Mouse (Mus musculus): Measurements from ENCODE around the gene Gigyf2. TPM values are rescaled to one million over a fixed set of nuclear protein-coding genes. Genes with fewer than 3 reads are reported as not detected.

The Gigyf2 gene
- total RNA-seq, 1 experiment from 2014 or later: 137 TPM

- ATAC-seq (ENCODE audit: extremely low read depth, insufficient number of reproducible peaks, low FRiP score, poor library complexity, severe bottlenecking): no peak
Observed at GRCm38 (mm10) chr1:87493542-87493941, 166.7 kb downstream of the Gigyf2 start.

Other genes starting within 250 kb of the Gigyf2 start
- gene Alppl2, start 237.1 kb upstream of the Gigyf2 start, total RNA-seq (2017): not detected in 2 replicates
- not detected in 2 replicates for gene Alpi, start 225.4 kb upstream of the Gigyf2 start, total RNA-seq (2017)
- gene Akp3, start 202.0 kb upstream of the Gigyf2 start, total RNA-seq (2017): not detected in 2 replicates
- not detected in 2 replicates for gene Ecel1, start 170.5 kb upstream of the Gigyf2 start, total RNA-seq (2017)
- not detected in 2 replicates for gene Prss56, start 143.7 kb upstream of the Gigyf2 start, total RNA-seq (2017)
- gene Chrnd, start 136.4 kb upstream of the Gigyf2 start, total RNA-seq (2017): not detected in 2 replicates
- gene Chrng, start 122.3 kb upstream of the Gigyf2 start, total RNA-seq (2017): 0.12 TPM in 1 of 2 replicates, not detected in the other
- 111 and 118 TPM in 2 replicates for gene Eif4e2, start 113.1 kb upstream of the Gigyf2 start, total RNA-seq (2017)
- gene Efhd1, start 62.6 kb upstream of the Gigyf2 start, total RNA-seq (2017): 0.74 TPM in 1 of 2 replicates, not detected in the other
- gene Kcnj13, start 67.7 kb downstream of the Gigyf2 start, total RNA-seq (2017): 0.37 and 0.70 TPM in 2 replicates
- not detected in 2 replicates for gene Snorc, start 143.3 kb downstream of the Gigyf2 start, total RNA-seq (2017)
- gene Neu2, start 182.9 kb downstream of the Gigyf2 start, total RNA-seq (2017): not detected in 2 replicates
- gene Ngef, start 246.9 kb downstream of the Gigyf2 start, total RNA-seq (2017): not detected in 2 replicates